Mouse (Mus musculus) CH12.LX (cell line): ENCODE data around the gene Dnajc24. TPM values are rescaled to one million over a fixed set of nuclear protein-coding genes. Genes with fewer than 3 reads are reported as not detected.

Experiments
- DNase-seq: peaks from one replicate; pipeline ENCODE4 v3.0.0-alpha.2; 2013; ENCODE audit errors: extremely low read depth
- H3K27ac ChIP-seq: 2 replicates; pipeline ENCODE4 v1.5.1; 2012; ENCODE audit warnings: low read depth, mild to moderate bottlenecking, control low read depth, moderate library complexity; ENCODE audit not compliant: insufficient read depth
- H3K27me3 ChIP-seq: replicated peaks from 2 replicates; pipeline ENCODE3; 2012; ENCODE audit warnings: inconsistent platforms
- H3K36me3 ChIP-seq, 2 experiments: replicated peaks in 1 of 2; 2 replicates each; pipeline versions ENCODE3 to v1.6.1; 2012; ENCODE audit warnings: inconsistent platforms in 1 of 2, low read length in 1 of 2, mild to moderate bottlenecking in 1 of 2, mixed read lengths in 1 of 2, moderate library complexity in 1 of 2; ENCODE audit not compliant: control insufficient read depth in 1 of 2, insufficient read depth in 1 of 2
- H3K4me1 ChIP-seq, 2 experiments: 2 replicates each; pipeline ENCODE4 v1.6.1; 2012; ENCODE audit warnings: inconsistent platforms in 1 of 2, moderate library complexity in 1 of 2; ENCODE audit not compliant: insufficient read depth in 2 of 2, control insufficient read depth in 1 of 2
- H3K4me2 ChIP-seq: 2 replicates; pipeline ENCODE4 v1.6.1; 2012; ENCODE audit warnings: low read depth, mild to moderate bottlenecking, control low read depth; ENCODE audit not compliant: poor library complexity, insufficient read depth, severe bottlenecking
- H3K4me3 ChIP-seq, 3 experiments: fragments of 150-350 bp in 1 of 3; sonication (generic) in 1 of 3; replicated peaks in 1 of 3; 2 replicates each; pipeline versions ENCODE3 to v1.5.1; 2011 to 2012; ENCODE audit warnings: low read depth in 2 of 3, low read length in 2 of 3, mild to moderate bottlenecking in 2 of 3, moderate library complexity in 2 of 3, control low read depth in 1 of 3, improper control_type of control experiment in 1 of 3, inconsistent platforms in 1 of 3, mixed read lengths in 1 of 3; ENCODE audit not compliant: poor library complexity in 1 of 3
- H3K79me2 ChIP-seq: replicated peaks from 2 replicates; pipeline ENCODE4 v1.6.1; 2012; ENCODE audit warnings: mild to moderate bottlenecking, moderate library complexity; ENCODE audit not compliant: control insufficient read depth, poor library complexity, insufficient read depth, severe bottlenecking; ENCODE audit errors: extremely low read depth
- H3K9ac ChIP-seq: 2 replicates; pipeline ENCODE4 v1.6.1; 2012; ENCODE audit warnings: low read depth, mild to moderate bottlenecking, control low read depth, moderate library complexity; ENCODE audit not compliant: insufficient read depth
- H3K9me3 ChIP-seq: replicated peaks from 2 replicates; pipeline ENCODE3; 2012; ENCODE audit warnings: low read length, inconsistent platforms, mixed read lengths
- BHLHE40 ChIP-seq: IDR thresholded peaks from 2 replicates; pipeline ENCODE4 v1.6.1; 2011; ENCODE audit warnings: mild to moderate bottlenecking, low read depth, low read length, improper control_type of control experiment
- CHD1 ChIP-seq: IDR thresholded peaks from 2 replicates; pipeline ENCODE4 v1.6.1; 2012; ENCODE audit warnings: low read depth, low read length, improper control_type of control experiment, inconsistent platforms
- CTCF ChIP-seq, 2 experiments: IDR thresholded peaks in 1 of 2; conservative IDR thresholded peaks in 1 of 2; 2 replicates each; pipeline ENCODE4 v1.5.1; 2011 to 2012; ENCODE audit warnings: low read depth in 2 of 2, low read length in 2 of 2, improper control_type of control experiment in 1 of 2, inconsistent platforms in 1 of 2, mild to moderate bottlenecking in 1 of 2, moderate library complexity in 1 of 2
- E2F4 ChIP-seq: IDR thresholded peaks from 2 replicates; pipeline ENCODE4 v1.6.1; 2011; ENCODE audit warnings: low read depth, low read length, improper control_type of control experiment; ENCODE audit not compliant: insufficient replicate concordance
- GABPA ChIP-seq: IDR thresholded peaks from 2 replicates; pipeline ENCODE4 v1.6.1; 2012; ENCODE audit warnings: low read depth, low read length, improper control_type of control experiment, inconsistent platforms; ENCODE audit not compliant: insufficient replicate concordance
- HCFC1 ChIP-seq: IDR thresholded peaks from 2 replicates; pipeline ENCODE4 v1.6.1; 2012; ENCODE audit warnings: low read depth, mild to moderate bottlenecking, inconsistent platforms, low read length, improper control_type of control experiment
- JUN ChIP-seq: IDR thresholded peaks from 2 replicates; pipeline ENCODE4 v1.6.1; 2011; ENCODE audit warnings: low read depth, mild to moderate bottlenecking, low read length, improper control_type of control experiment, moderate library complexity; ENCODE audit not compliant: insufficient read depth
- KAT2A ChIP-seq: IDR thresholded peaks from 2 replicates; pipeline ENCODE4 v1.6.1; 2012; ENCODE audit warnings: low read length, improper control_type of control experiment, inconsistent platforms; ENCODE audit not compliant: insufficient replicate concordance
- MAX ChIP-seq: IDR thresholded peaks from 2 replicates; pipeline ENCODE4 v1.6.1; 2011; ENCODE audit warnings: low read length, improper control_type of control experiment
- MAZ ChIP-seq: IDR thresholded peaks from 2 replicates; pipeline ENCODE4 v1.6.1; 2012; ENCODE audit warnings: low read depth, mild to moderate bottlenecking, inconsistent platforms, low read length, improper control_type of control experiment, moderate library complexity
- MEF2A ChIP-seq: IDR thresholded peaks from 2 replicates; pipeline ENCODE4 v1.6.1; 2014; ENCODE audit warnings: low read depth, mild to moderate bottlenecking, inconsistent platforms, low read length, improper control_type of control experiment, borderline replicate concordance
- MXI1 ChIP-seq: IDR thresholded peaks from 2 replicates; pipeline ENCODE4 v1.6.1; 2011; ENCODE audit warnings: mild to moderate bottlenecking, low read depth, low read length, improper control_type of control experiment
- MYC ChIP-seq: IDR thresholded peaks from 2 replicates; pipeline ENCODE4 v1.6.1; 2011; ENCODE audit warnings: low read depth, mild to moderate bottlenecking, improper control_type of control experiment, low read length
- PAX5 ChIP-seq: IDR thresholded peaks from 2 replicates; pipeline ENCODE4 v1.6.1; 2012; ENCODE audit warnings: low read length, inconsistent platforms, mixed read lengths
- POLR2A ChIP-seq: IDR thresholded peaks from 2 replicates; pipeline ENCODE4 v1.6.1; 2011; ENCODE audit warnings: low read depth, mild to moderate bottlenecking, improper control_type of control experiment, low read length
- POLR2AphosphoS2 ChIP-seq: IDR thresholded peaks from 2 replicates; pipeline ENCODE4 v1.6.1; 2011; ENCODE audit warnings: low read depth, low read length, improper control_type of control experiment
- RCOR1 ChIP-seq: conservative IDR thresholded peaks from 2 replicates; pipeline ENCODE4 v1.6.1; 2012; ENCODE audit warnings: low read depth, mild to moderate bottlenecking, inconsistent platforms, low read length, improper control_type of control experiment
- SIN3A ChIP-seq: IDR thresholded peaks from 2 replicates; pipeline ENCODE4 v1.6.1; 2012; ENCODE audit warnings: low read length, improper control_type of control experiment, inconsistent platforms
- SMC3 ChIP-seq: IDR thresholded peaks from 2 replicates; pipeline ENCODE4 v1.6.1; 2011; ENCODE audit warnings: low read depth, low read length, improper control_type of control experiment
- TBP ChIP-seq: conservative IDR thresholded peaks from 2 replicates; pipeline ENCODE4 v1.6.1; 2011; ENCODE audit warnings: low read depth, low read length, improper control_type of control experiment
- USF2 ChIP-seq: conservative IDR thresholded peaks from 2 replicates; pipeline ENCODE4 v1.6.1; 2011; ENCODE audit warnings: low read depth, low read length, improper control_type of control experiment
- ZC3H11A ChIP-seq: IDR thresholded peaks from 2 replicates; pipeline ENCODE4 v1.6.1; 2012; ENCODE audit warnings: low read depth, mild to moderate bottlenecking, inconsistent platforms, low read length, improper control_type of control experiment
- ZKSCAN1 ChIP-seq: IDR thresholded peaks from 2 replicates; pipeline ENCODE4 v1.6.1; 2012; ENCODE audit warnings: low read depth, inconsistent platforms, low read length, improper control_type of control experiment, borderline replicate concordance
- ZNF384 ChIP-seq: IDR thresholded peaks from 2 replicates; pipeline ENCODE4 v1.6.1; 2012; ENCODE audit warnings: low read depth, low read length, improper control_type of control experiment, inconsistent platforms
- dilution Hi-C: fragments of 300-500 bp; cut with MboI; formaldehyde crosslinking; loops from 2 replicates; pipeline ENCODE4 v1.14.3; 2020; ENCODE audit warnings: low sequenced_read_pairs; ENCODE audit not compliant: extremely low pct_unique_long_range_greater_than_20kb, extremely low pct_ligation_motif_present
- in situ Hi-C: fragments of 300-500 bp; cut with MboI; formaldehyde crosslinking; loops from 3 replicates; pipeline ENCODE4 v1.14.3; 2019; ENCODE audit warnings: low sequenced_read_pairs, low pct_ligation_motif_present, low pct_unique_long_range_greater_than_20kb, mixed read lengths
- polyA plus RNA-seq: library from polyadenylated mRNA; unstranded; fragments of >175 nt; gene quantifications from 2 replicates; pipeline ENCODE4 v1.2.1, GENCODE M21; 2012; ENCODE audit warnings: low read depth; ENCODE audit not compliant: insufficient read length
- total RNA-seq, 2 experiments: library from RNA; depleted of rRNA; stranded (reverse); fragments of 300-350 nt in 1 of 2; fragments of >200 nt in 1 of 2; gene quantifications; 2 replicates each; pipeline ENCODE4 v1.2.3; 2012 to 2014

The Dnajc24 gene
- total and polyA plus RNA-seq, 3 experiments = 29.2 to 53.2 (median 41.5) TPM

DNA sequence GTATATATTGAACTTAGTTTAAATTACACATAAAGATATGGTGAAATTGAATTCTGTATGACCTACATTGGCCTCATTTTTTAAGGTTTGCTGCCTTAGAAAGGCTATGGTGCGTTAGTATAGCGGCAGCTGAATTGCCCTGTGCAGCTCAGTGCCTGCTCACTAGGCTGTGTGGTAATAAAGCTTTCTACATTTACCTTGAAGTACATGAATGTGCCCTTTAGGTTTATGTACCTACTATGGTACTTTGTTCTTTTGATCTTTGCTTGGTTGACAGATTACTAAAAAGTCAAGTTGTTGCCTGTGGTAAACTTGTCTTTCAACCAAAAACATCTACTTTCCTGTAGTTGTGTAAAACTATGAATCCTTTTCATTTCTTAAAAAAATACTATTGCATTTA, 53.2 kb downstream of the Dnajc24 start:
- no peak overlapping the region for H3K4me2 ChIP-seq
- H3K9ac ChIP-seq = no peak overlapping the region
- TF ChIP-seq MEF2A = no peak
- no peak for TF ChIP-seq MXI1
- no peak for TF ChIP-seq RCOR1
- TF ChIP-seq JUN = no peak
- no peak for TF ChIP-seq USF2
- TF ChIP-seq KAT2A = no peak
- TF ChIP-seq HCFC1 = no peak
- TF ChIP-seq PAX5 = no peak
- TF ChIP-seq SIN3A = no peak
- no peak for TF ChIP-seq E2F4
- no peak for TF ChIP-seq MAX
- no peak for TF ChIP-seq ZC3H11A
- no peak for TF ChIP-seq GABPA
- TF ChIP-seq POLR2AphosphoS2 = no peak
- TF ChIP-seq ZNF384 = no peak
- TF ChIP-seq TBP = no peak
- TF ChIP-seq, all 38 proteins: peak for 0
- no peak overlapping the region for H3K4me3 ChIP-seq
- dilution Hi-C loops = no loop called here
- in situ Hi-C loops = no loop called here
- no peak overlapping the region for H3K27ac ChIP-seq
- H3K79me2 ChIP-seq = 0 out of 2 replicates have a peak, but pooled peaks cover 2% of the 10 kb centered on the region
- H3K4me1 ChIP-seq = peaks cover 0 to 9% of the 10 kb centered on the region in 2 experiments; a peak in 1 of 4 replicates
- H3K36me3 ChIP-seq = peaks cover 0 to 16% of the 10 kb centered on the region in 2 experiments
- no peak for DNase-seq
- no peaks in the 10 kb centered on the region for H3K27me3 ChIP-seq
- H3K9me3 ChIP-seq = no peaks in the 10 kb centered on the region

GRCm38 (mm10) chr2:105917623-105918346, 85.6 kb downstream of the Dnajc24 start:
- TF ChIP-seq POLR2A (no peak), BHLHE40 (no peak), MXI1 (no peak), USF2 (no peak), MAZ (no peak), CHD1 (no peak), ZKSCAN1 (no peak), TBP (no peak), CTCF (conservative IDR thresholded peaks at IDR 0.05 in 1 of 2, IDR thresholded peaks at IDR 0.05 in 1 of 2; ENCODE audit: low read depth in 2 of 2, low read length in 2 of 2) (no peak), SMC3 (no peak), MYC (no peak)
- H3K27me3 ChIP-seq = no peaks in the 10 kb centered on the region
- H3K79me2 ChIP-seq = peaks cover 2% of the 10 kb centered on the region
- DNase-seq = no peak
- H3K4me1 ChIP-seq = peaks cover 0 to 15% of the 10 kb centered on the region in 2 experiments; a peak in 2 of 4 replicates
- H3K36me3 ChIP-seq = peaks cover 0 to 11% of the 10 kb centered on the region in 2 experiments
- in situ Hi-C loops = no loop called here
- H3K9me3 ChIP-seq = peaks cover 3% of the 10 kb centered on the region
- H3K4me2 ChIP-seq = no peak overlapping the region
- dilution Hi-C loops = no loop called here
- H3K4me3 ChIP-seq = no peak overlapping the region
- H3K27ac ChIP-seq = no peak overlapping the region
- no peak overlapping the region for H3K9ac ChIP-seq
